Mouse (Mus musculus) lung, adult 2 months (tissue): Measurements from ENCODE around the gene Cacna2d4. TPM values are rescaled to one million over a fixed set of nuclear protein-coding genes. Genes with fewer than 3 reads are reported as not detected.

Source experiments
- DNase-seq: peaks from one replicate; pipeline ENCODE4 v3.0.0; 2022
- H3K4me1 ChIP-seq: fragments of 200-500 bp; 2 replicates; pipeline ENCODE4 v1.6.1; 2011; ENCODE audit warnings: low read length; ENCODE audit not compliant: control insufficient read depth, insufficient read depth
- H3K4me3 ChIP-seq: fragments of 200-500 bp; replicated peaks from 2 replicates; pipeline ENCODE3; 2011; ENCODE audit warnings: low read depth, mild to moderate bottlenecking, control low read depth, low read length; ENCODE audit errors: extremely low read depth
- CTCF ChIP-seq: fragments of 200-500 bp; IDR thresholded peaks from 2 replicates; pipeline ENCODE4 v1.5.1; 2011; ENCODE audit warnings: mild to moderate bottlenecking, low read length, control low read depth; ENCODE audit not compliant: insufficient read depth
- POLR2A ChIP-seq: fragments of 200-500 bp; IDR thresholded peaks from 2 replicates; pipeline ENCODE4 v1.6.1; 2011; ENCODE audit warnings: low read depth, mild to moderate bottlenecking, control low read depth, low read length, borderline replicate concordance; ENCODE audit errors: extremely low read depth
- WGBS: fragments of 180-500 bp; shearing (Covaris S2); methylation state at CpG from one replicate; pipeline ENCODE4 v1.1.7; 2018; 5-methylcytosine and 5-hydroxymethylcytosine counted together
- polyA plus RNA-seq: library from polyadenylated mRNA; depleted of rRNA; stranded (reverse); fragments of >200 nt; gene quantifications from 2 replicates; pipeline ENCODE4 v1.2.3, GENCODE M21; 2012

The Cacna2d4 gene
- polyA plus RNA-seq, 1 experiment = 4.0 TPM

DNA sequence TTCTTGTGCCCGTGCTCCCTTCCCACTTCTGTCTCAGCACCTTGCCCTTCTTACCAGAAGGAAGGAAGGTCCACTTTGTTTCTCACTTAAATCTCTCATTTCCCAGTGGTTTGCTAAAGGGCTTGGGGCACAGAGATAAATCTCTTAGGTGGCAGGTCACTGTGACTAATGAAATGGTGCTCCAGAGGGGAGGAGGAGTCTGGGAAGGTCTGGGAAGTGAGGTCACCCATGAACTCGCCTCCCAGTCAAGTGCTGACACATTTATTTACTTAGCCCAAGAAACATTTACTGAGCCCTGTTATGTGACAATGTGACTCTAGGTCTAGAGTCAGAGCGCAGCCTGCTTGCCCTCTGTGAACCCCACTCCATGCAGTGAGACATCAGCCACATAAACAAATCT lies 96.9 kb downstream of the Cacna2d4 start:
- WGBS = 11% methylated on average over 3 of the region's 3 CpGs
- peaks cover 9% of the 10 kb centered on the region; the same call in 1 of the 2 replicates for H3K4me1 ChIP-seq
- TF ChIP-seq CTCF = no peak
- TF ChIP-seq POLR2A = no peak
- DNase-seq = peak; percentile 45
- H3K4me3 ChIP-seq = no peak overlapping the region

DNA sequence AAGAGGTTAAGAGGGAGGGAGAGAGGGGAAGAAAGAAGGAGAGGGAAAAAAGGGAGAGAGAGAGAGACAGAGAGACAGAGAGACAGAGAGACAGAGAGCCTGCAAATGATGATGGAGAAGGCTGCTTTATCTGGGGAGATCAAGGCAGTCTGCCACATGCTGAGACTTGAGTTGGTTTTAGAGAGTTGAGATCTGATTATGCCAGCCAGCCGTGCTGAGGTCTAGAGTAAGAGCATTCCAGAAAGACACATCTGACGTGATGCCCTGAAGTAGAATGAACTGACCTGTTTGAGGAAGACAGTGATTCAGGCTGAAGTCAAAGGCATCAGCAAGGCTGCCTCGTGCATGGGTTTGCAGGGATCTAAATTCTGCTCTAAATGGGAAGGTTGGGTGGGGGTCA lies 97.5 kb downstream of the Cacna2d4 start:
- TF ChIP-seq CTCF (no peak), POLR2A (no peak)
- DNase-seq = no peak
- peaks cover 9% of the 10 kb centered on the region; the same call in 1 of the 2 replicates for H3K4me1 ChIP-seq
- WGBS = 42% methylated on average over 3 of the region's 3 CpGs
- H3K4me3 ChIP-seq = no peak overlapping the region

DNA sequence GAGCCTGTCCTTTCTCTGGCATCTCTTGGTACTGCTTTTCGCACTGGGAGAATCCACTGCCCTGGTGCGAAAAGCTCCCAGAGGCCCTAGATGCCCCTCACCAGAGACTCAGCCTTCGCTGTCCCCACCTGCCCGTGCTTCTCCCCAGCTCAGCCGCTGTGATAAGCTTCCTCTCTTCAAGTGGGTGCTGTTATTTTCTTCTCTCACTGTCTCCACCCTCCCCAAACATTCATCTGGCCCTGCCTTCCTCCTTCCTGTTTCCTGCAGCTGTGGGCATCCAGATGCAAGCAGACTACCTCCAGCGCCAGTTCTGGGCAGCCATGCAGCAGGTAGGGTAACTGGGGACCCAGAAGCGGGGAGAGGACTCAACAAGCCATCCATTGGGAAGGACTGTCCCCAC lies 99.8 kb downstream of the Cacna2d4 start:
- 56% methylated on average over 7 of the region's 7 CpGs for WGBS
- DNase-seq = no peak
- H3K4me3 ChIP-seq = no peak overlapping the region
- TF ChIP-seq CTCF (no peak), POLR2A (no peak)
- peaks cover 4% of the 10 kb centered on the region; the same call in 1 of the 2 replicates for H3K4me1 ChIP-seq

DNA sequence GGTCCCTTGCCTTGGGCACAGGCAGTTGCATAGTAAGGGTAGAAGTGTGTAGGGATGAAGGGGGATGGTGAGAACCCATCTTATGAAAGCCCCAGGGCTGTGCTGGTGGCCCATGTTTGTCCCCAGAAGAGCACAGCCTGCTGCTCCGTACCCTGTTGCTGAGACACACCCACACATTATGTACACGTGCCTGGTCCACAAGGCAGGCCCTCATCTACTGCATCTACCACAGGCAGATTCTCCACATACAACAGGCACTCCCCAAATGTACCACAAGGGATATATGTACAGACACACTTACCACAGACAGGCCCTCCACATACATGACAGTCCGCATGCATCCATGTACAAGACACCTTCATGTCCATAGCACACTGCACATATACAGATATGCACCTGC lies 101.0 kb downstream of the Cacna2d4 start:
- TF ChIP-seq POLR2A (no peak), CTCF (no peak)
- Histone ChIP-seq H3K4me1 (peaks cover 6% of the 10 kb centered on the region; the same call in 1 of the 2 replicates), H3K4me3 (no peak overlapping the region)
- WGBS = 84% methylated on average over 3 of the region's 3 CpGs
- DNase-seq = no peak

DNA sequence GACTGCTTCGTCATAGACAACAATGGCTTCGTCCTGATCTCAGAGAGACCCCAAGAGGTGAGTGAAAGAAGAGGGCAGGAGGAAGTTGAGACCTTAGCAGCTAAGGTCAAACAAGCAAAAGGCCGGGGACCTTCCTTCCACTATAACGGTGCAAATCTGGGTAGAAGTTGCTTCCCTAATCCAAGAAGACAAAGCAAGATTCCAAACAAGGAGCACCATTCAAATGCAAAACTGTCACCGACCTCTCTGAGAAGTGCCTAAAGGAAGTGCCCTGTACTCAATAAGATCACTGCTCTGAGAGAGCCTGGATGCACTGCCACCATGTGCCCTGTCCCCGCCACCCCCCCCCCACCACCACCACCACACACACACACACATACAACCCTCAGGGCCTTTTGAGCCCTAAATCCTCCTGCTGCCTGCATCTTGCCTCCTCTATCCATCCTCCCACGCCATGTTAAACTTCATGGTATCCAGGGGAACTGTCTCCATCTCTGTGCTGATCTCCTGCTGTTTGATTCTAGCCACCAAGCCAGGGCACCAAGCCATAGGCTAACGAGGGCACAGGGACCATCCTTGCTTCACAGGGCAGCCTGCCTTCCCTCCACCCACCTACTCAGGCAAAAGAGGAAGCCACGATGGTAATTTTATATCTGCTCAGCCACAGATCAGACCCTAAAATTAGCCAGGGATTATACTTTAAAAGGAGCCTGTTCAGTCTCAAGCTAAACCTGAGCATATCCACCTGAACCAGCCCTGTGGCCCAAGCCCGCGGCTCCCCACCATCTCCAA lies 102.0 kb downstream of the Cacna2d4 start:
- peaks cover 2% of the 10 kb centered on the region; the same call in 1 of the 2 replicates for H3K4me1 ChIP-seq
- no peak overlapping the region for H3K4me3 ChIP-seq
- TF ChIP-seq POLR2A (no peak), CTCF (no peak)
- WGBS = 51% methylated on average over 11 of the region's 11 CpGs
- no peak for DNase-seq

DNA sequence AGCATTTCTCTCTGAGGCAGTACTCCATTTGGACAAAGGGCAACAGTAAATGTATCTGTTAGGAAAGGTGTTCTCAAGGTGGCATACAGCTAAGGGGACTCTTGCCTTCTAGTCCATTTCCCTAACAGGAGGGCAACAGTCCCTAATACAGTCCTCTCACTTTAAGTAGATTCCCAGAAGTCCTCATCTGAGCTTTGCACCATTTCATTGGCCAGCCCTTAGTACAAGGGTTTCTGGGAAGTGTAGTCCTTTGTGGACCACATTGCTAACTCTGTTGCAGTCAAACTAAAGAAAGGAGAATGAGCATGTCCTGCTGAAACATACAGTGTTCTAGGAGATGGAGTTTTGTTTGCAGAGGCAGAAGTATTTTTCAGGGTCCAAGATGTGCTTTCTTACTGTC lies 105.1 kb downstream of the Cacna2d4 start:
- no peak for DNase-seq

DNA sequence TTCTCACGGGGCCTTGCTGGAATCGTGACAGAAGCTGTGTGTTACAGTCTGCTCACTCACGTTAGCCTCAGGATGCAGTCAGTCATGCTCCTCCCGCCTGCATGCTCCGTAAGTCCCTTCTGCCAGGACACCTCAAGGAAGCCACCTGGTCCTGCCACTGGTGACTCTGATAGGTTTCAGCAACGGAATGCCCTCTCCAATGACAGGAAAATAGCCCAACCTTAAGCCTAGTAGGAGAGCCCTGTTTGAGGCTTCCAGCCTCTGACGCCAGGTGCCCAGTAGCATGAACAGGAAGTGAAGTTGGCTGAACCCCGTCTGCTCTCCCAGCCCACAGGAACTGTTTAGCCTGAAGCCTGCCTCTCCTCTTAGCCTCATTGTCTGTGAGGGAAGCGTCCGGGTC lies 109.9 kb downstream of the Cacna2d4 start:
- WGBS = 40% methylated on average over 10 of the region's 10 CpGs
- TF ChIP-seq CTCF (no peak), POLR2A (no peak)
- peaks cover under 1% of the 10 kb centered on the region; the same call in 1 of the 2 replicates for H3K4me1 ChIP-seq
- no peak for DNase-seq
- H3K4me3 ChIP-seq = no peak overlapping the region

More for the DNA sequence above, 105.1 kb downstream of the Cacna2d4 start:
- TF ChIP-seq POLR2A (no peak), CTCF (no peak)
- Histone ChIP-seq H3K4me1 (peaks cover 2% of the 10 kb centered on the region; the same call in 1 of the 2 replicates), H3K4me3 (no peak overlapping the region)

DNA sequence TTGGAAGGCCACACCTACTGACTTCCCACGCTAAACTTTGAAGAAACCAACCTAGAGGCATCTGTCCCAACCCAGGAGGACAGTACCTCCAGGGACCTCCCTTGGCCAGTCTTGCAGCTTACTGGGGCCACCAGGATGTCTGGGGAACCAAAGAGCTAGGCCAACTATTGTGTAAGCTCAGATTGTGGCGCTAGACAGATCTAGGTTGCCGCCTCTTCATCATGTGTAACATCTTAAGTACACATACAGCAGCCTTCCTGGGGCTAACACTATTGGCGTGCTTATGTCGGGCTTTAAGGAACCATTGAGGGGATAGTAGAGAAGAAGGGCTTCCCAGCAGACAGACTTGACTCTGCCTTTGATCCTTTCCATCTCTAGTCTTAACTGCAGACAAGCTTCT lies 111.5 kb downstream of the Cacna2d4 start:
- DNase-seq = no peak
- Histone ChIP-seq H3K4me3 (no peak overlapping the region), H3K4me1 (no peaks in the 10 kb centered on the region)
- 70% methylated on average over 5 of the region's 5 CpGs for WGBS
- TF ChIP-seq POLR2A (no peak), CTCF (no peak)

DNA sequence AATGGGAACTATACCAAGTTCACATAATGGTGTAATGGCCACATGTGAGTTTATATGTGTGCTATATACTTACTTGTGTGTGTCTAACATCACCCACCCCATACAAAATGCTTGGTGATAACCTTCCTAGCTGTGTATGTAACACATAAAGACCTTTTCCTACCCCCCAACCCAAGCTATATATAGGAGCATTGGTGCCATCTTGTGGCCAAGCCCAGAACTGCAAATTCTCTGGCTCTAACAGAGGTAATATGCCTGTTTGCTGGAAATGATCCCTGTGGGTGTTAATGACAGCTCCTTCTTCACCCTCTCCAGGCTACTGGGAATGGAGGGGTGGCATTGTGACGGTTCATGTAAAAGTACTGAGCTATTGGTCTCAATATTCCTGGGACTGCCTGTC lies 111.9 kb downstream of the Cacna2d4 start:
- no peak for TF ChIP-seq POLR2A
- TF ChIP-seq CTCF = no peak; the same call in 1 of the 2 replicates
- H3K4me3 ChIP-seq = no peak overlapping the region
- peak; percentile 78 for DNase-seq
- no peaks in the 10 kb centered on the region for H3K4me1 ChIP-seq
- WGBS = 4% methylated on average over 1 of the region's 1 CpGs

DNA sequence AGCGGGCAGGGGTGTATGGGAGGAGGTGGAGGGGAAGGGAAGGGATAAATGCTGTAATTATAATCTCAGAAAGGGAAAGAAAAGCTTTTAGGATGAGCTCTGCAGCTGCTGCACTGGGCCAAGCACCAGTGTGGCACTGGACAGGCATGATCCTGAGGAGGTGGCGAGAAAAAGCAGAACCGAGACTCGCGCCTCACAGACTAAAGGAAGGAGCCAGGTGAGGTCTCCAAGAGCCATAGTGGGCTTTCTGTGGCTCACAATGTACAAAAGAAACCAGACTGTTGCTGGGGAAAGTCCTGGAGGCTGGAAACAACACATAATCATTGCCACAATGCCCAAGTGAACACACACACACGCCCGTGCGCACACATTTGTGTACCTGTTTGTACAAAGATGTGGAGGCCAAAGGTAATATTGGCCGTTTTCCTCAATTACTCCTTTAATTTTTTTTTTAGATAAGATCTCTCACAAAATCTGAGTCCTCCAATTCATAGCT lies 114.4 kb downstream of the Cacna2d4 start:
- Histone ChIP-seq H3K4me3 (no peak overlapping the region), H3K4me1 (no peaks in the 10 kb centered on the region)
- no peak for DNase-seq
- 82% methylated on average over 9 of the region's 9 CpGs for WGBS
- TF ChIP-seq POLR2A = no peak
- TF ChIP-seq CTCF = no peak
